Mouse (Mus musculus): ENCODE measurements at regions not wholly inside any gene's neighbourhood (a gene's known extent, or its start where the extent isn't known, plus 50 kb on each side); places are given as distances from the start of the nearest gene placed in this dataset.

DNA sequence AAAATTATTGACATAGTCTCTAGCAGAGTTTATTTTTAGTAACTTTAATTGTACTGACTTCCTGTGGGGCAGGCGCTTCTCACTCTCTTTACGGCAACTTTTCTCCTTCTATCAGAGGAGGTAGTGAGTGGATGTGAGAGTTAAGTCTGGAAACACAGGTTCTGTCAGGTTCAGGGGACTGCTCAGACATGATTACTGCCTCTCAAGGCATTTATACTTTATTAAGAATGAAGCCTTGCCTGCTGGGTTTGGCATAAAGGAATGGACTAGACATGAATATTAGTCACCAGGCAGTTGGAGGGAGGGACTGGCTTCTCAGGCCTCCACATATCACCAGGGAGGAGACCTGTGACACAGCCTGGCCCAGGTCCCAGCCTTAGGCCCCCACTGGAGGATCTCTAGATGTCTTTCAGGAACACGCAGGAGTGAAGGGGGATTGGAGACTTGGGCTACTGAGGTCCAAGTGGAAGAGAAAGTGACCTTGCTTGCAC is 58.2 kb upstream of the Tmem178 start:
- TF ChIP-seq CTCF (IDR thresholded peaks at IDR 0.05; ENCODE audit: control insufficient read depth, insufficient read depth, low read length) (no peak), POLR2A (IDR thresholded peaks at IDR 0.05; ENCODE audit: borderline replicate concordance, control insufficient read depth, low read depth, low read length) (no peak)
